Mouse (Mus musculus): ENCODE measurements around the gene St7.

DNA sequence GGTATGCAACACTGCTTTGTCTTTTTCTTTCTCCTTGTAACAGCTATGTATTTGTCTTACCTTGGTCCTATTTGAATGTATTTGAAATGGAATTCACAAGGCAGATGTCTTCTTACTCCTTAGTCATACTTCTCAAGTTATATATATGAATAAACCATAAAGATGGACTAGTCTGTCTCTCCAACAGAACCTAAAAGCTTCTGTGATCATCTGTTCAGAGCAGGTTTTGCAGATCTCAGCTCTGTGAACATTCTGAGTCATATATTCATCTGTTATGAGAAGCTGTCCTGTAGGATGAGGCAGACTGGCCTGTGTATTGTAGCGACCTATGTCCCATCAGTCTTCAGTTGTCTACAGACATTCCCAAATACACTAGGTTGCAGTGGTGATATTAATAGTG lies 167.7 kb downstream of the St7 start:
- no peak for TF ChIP-seq POLR2A (IDR thresholded peaks at IDR 0.05; ENCODE audit: control insufficient read depth, extremely low read depth, insufficient read depth, low read length, poor library complexity)
- TF ChIP-seq CTCF (IDR thresholded peaks at IDR 0.05; ENCODE audit: borderline replicate concordance, control insufficient read depth, extremely low read depth, insufficient read depth, low read length, poor library complexity): no peak
